Mouse (Mus musculus): Measurements from ENCODE around the gene Flywch1.

Flywch1 gene

DNA sequence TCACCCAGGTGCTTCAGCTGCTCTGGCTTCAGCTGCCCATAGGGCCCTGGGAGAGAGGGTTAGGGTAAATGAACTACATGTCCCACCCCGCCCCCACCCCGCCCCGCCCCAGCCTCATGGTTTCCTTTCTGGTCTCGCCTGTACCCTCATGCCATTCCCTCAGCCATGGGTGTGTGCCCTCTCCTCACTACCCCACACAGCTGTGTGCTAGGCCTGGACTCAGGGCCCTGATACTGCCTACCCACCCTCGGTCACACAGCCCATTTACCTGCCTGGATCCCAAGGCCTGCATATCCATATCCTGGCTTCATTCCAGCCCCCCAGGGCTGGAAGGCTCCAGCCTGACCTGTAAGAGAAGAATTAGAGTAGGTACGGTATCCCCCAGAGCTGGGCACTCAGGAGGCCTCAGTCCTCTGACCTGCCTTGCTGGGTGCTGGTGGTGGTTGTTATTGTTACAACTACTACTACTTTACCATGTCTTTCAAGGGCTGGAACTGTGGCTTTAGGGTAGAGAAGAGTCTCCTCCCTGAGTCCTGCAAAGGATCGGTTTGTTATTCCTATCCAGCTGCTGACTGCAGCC is 65.8 kb downstream of the Flywch1 start:
- no peak for DNase-seq (ENCODE audit: low read depth)

DNA sequence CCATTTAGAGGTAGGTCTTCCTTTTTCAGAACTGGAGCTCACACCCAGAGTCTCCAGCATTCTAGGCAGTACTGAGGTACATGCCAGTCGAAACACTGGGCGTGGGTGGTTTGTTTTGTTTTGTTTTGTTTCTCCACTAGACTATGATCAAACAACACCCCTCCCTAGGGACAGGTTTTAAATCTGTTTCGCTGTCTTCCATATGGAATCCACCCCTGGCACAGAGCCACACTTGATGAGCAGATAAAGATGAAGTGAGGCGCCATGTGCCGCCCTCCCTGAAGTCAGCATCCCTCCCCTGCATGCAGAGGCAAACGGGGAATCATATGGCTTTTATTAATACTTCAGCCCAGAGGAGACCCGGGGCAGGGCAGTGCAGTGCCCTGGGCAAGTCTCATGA is 66.7 kb downstream of the Flywch1 start:
- no peak for DNase-seq (ENCODE audit: low read depth)

DNA sequence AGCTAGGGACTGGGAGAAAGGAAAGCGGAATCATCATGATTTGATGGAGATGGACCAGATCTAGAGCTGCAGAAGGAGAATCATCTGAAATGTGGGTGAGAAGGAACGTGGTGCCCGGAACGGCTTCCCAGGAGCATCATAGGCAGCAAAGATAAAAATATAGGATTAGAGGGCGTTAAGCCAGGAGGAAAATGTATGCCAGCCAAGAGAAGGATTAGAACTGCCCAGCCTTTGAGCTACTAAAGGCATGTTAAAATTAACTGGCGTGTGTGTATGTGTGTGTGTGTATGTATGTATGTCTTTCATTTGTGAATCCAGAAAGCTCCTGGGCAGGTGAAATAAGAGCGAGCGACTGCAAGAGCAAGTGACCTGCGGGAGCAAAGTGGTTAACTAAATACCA is 68.1 kb downstream of the Flywch1 start:
- DNase-seq (ENCODE audit: low read depth) = no peak

Data from 416B (cell line).